Mouse (Mus musculus) limb, embryonic 13.5 days (tissue): Measurements from ENCODE around the gene Marveld2. TPM values are rescaled to one million over a fixed set of nuclear protein-coding genes. Genes with fewer than 3 reads are reported as not detected.

Source experiments
- ATAC-seq: fragments of 200-750 bp; cut with Nextera tagmentation; 2 replicates; pipeline ENCODE4 v1.8.0; 2017; ENCODE audit warnings: low read depth, moderate number of reproducible peaks, moderate TSS enrichment; ENCODE audit not compliant: low FRiP score
- H3K27ac ChIP-seq: fragments of 300-500 bp; sonication (generic); 2 replicates; pipeline ENCODE4 v1.5.1; 2015; ENCODE audit warnings: inconsistent platforms, mild to moderate bottlenecking, moderate library complexity
- H3K27me3 ChIP-seq: fragments of 300-500 bp; sonication (generic); 2 replicates; pipeline ENCODE4 v1.6.1; 2015; ENCODE audit warnings: mild to moderate bottlenecking, inconsistent platforms
- H3K36me3 ChIP-seq: fragments of 300-500 bp; sonication (generic); 2 replicates; pipeline ENCODE4 v1.6.1; 2015; ENCODE audit warnings: inconsistent platforms, mild to moderate bottlenecking, moderate library complexity
- H3K4me1 ChIP-seq: fragments of 300-500 bp; sonication (generic); 2 replicates; pipeline ENCODE4 v1.6.1; 2015; ENCODE audit warnings: inconsistent platforms
- H3K4me2 ChIP-seq: fragments of 300-500 bp; sonication (generic); replicated peaks from 2 replicates; pipeline ENCODE4 v1.6.1; 2015; ENCODE audit warnings: inconsistent platforms, mild to moderate bottlenecking, moderate library complexity
- H3K4me3 ChIP-seq: fragments of 300-500 bp; sonication (generic); 2 replicates; pipeline ENCODE4 v1.5.1; 2015; ENCODE audit warnings: moderate library complexity, mild to moderate bottlenecking, inconsistent platforms
- H3K9ac ChIP-seq: fragments of 300-500 bp; sonication (generic); 2 replicates; pipeline ENCODE4 v1.6.1; 2015; ENCODE audit warnings: mild to moderate bottlenecking, inconsistent platforms
- H3K9me3 ChIP-seq: fragments of 300-500 bp; sonication (generic); 2 replicates; pipeline ENCODE4 v1.6.1; 2016; ENCODE audit warnings: inconsistent platforms
- WGBS: fragments of 180-500 bp; shearing (Covaris S2); methylation state at CpG from one replicate; pipeline ENCODE4 v1.1.7; 2015; 5-methylcytosine and 5-hydroxymethylcytosine counted together
- polyA plus RNA-seq: library from polyadenylated mRNA; unstranded; fragments of >200 nt; fragmentation: Nextera tagmentation; extraction: Ambion mirVana; gene quantifications from 2 replicates; pipeline ENCODE4 v1.2.1, GENCODE M21; 2015

The Marveld2 gene
- polyA plus RNA-seq: 4.0 TPM in 2 replicates

DNA sequence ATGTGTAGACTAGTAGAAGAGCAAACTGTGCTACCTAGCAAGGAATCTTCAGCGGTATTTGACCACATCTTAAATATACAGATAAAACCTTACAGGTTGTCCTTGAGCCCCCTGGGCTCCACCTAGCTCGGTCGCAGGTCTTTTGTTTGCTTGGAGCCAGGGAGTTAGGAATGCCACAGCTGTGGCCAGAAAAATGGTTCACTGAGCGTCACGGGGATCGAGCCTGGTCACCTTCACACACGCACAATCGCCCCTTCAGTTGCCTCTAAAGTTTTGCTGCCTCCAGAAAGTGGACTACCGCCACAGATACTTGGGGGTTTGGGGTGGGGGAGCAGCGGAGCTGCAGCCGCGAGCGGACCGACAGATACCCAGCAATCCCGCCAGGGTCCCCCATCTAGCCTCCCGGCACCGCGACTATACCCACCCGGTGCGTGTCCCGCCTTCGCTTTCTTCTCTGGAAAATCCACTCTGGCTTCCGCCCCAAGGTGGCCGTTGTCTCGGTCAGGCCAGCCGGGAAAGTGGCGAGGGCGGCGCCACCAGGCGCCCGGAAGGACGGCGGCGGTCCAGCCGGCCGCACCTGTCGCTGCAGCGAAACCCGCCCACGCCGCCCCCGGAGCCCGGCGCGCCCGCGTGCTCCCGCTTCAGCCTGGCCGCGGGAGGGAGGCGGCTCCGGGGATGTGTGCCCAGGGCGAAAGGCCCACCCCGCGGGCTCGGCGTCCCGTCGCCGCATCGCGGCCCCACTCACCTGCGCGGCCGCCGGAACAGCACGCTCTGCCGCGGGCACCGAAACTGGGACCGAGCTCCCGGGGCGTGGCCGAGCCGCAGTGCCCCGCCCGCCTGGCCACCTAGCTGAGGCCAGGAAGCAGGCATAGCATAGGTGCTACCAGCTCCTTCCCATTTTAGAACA lies at the start of gene Marveld2:
Marveld2 (minus strand) TSS at position 791 of the 907 bp plus-strand sequence.
- peak; percentile 52; the same call in 1 of the 2 replicates for ATAC-seq
- no peak within 1 kb of the TSS for H3K27ac ChIP-seq
- peak within 1 kb of the TSS; percentile 59 for H3K4me3 ChIP-seq
- peak within 1 kb of the TSS; percentile 93 for H3K4me2 ChIP-seq
- peaks cover 23% of the 10 kb centered on the region for H3K27me3 ChIP-seq
- WGBS: 2% methylated on average over 59 of the region's 77 CpGs
- H3K9me3 ChIP-seq: no peaks in the 10 kb centered on the region
- peaks cover 9% of the 10 kb centered on the region for H3K4me1 ChIP-seq
- H3K36me3 ChIP-seq: peaks cover 37% of the 10 kb centered on the region
- H3K9ac ChIP-seq: peak within 1 kb of the TSS; percentile 67

DNA sequence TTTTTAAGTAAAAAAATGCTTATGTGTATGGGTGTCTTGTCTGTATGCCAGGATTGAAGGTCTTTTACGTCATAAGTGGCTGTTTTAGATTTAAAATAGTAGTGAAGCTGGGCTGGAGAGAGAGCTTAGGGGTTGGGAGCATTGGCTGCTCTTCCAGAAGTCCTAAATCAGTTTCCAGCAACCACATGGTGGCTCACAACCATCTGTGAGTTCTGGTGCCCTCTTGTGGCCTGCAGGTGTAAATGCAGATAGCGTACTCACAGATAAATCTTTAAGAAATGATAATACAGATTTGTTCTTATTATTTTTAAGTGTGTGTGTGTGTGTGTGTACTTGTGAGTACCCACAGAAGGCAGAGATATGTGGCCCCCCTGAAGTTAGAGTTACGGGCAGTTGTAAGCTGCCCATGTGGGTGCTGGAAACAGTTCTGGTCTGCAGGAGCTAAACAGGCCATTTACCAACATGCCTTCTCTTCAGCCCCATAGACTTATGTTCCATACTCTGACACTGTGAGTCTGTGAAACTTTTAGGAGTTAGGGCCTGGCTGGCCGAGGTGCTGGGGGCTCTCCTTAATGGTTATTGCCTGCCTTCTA lies 43.2 kb upstream of the Marveld2 start:
- no peaks in the 10 kb centered on the region for H3K9me3 ChIP-seq
- peaks cover 31% of the 10 kb centered on the region for H3K36me3 ChIP-seq
- no peak overlapping the region for H3K4me2 ChIP-seq
- no peaks in the 10 kb centered on the region for H3K4me1 ChIP-seq
- no peak overlapping the region for H3K9ac ChIP-seq
- H3K27me3 ChIP-seq: no peaks in the 10 kb centered on the region
- no peak overlapping the region for H3K27ac ChIP-seq
- WGBS: 39% methylated on average over 4 of the region's 4 CpGs
- ATAC-seq: no peak; the same call in 1 of the 2 replicates
- no peak overlapping the region for H3K4me3 ChIP-seq

DNA sequence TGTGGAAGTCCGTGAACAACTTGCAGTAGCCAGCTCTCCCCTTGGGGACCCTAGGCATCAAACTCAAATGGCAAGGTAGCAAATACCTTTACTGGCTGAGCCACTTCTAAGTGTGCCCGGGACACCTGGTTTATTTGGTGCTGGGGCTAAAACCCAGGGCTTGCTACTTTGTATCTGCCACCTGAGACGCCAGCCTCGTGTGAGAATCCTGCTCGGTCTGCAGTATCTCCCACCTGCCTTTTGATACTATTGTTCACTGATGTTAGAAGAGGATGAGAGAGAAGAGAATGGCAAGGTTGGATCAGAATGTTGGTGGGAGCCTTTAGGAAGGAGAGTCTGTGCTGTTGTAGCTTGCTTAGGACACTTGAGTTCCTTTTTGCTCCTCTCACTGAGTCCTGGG lies 41.3 kb upstream of the Marveld2 start:
- Histone ChIP-seq H3K9me3 (no peaks in the 10 kb centered on the region), H3K36me3 (peaks cover 27% of the 10 kb centered on the region), H3K9ac (no peak overlapping the region), H3K4me2 (no peak overlapping the region), H3K4me1 (no peaks in the 10 kb centered on the region), H3K27me3 (no peaks in the 10 kb centered on the region), H3K27ac (no peak overlapping the region), H3K4me3 (no peak overlapping the region)
- ATAC-seq: no peak
- 92% methylated on average over 5 of the region's 5 CpGs for WGBS

DNA sequence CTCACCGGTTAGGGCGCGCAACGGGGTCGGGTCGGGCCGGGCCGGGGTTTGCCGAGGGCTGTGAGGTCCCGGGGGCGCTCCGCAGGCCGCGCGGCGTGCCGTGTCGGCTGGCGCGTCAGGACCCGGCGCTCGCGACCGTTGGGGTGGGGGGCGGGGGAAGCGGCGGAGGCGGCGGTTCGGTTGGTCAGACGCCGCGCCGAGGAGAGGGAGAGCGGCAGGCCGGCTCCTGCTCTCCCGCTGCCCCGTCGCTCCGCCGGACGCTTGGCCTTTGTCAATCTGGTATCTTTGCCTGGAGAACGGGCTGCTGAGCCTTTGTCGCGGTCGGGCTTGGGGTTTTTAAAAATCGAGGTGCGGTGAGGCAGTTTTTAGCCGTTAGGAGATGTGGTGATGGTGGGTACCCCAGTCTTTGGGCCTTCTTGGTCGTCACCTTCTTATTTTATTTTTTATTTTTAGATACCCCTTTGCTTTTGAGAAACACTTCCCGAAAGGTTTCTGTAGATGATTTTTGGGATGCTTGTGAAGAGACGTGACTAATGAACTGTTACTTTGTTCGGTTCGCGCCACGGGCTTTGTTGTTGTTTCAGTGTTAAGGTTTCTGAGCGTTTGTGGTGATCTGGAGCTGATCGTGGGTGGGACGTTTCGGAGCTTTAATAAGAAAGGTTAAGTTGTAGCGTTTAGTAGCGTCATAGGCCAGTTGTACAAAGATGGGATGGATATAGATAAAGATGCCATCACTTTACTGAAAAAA lies 34.8 kb upstream of the Marveld2 start, which contains the start of gene Taf9:
Taf9 (plus strand) TSS at position 141 of the 748 bp plus-strand sequence.
- Histone ChIP-seq H3K4me1 (peaks cover 8% of the 10 kb centered on the region), H3K9ac (peak within 1 kb of the TSS; percentile 91), H3K27me3 (no peaks in the 10 kb centered on the region), H3K9me3 (no peaks in the 10 kb centered on the region), H3K4me2 (peak within 1 kb of the TSS; percentile 93), H3K27ac (peak within 1 kb of the TSS; percentile 86), H3K4me3 (peak within 1 kb of the TSS; percentile 96), H3K36me3 (peaks cover 20% of the 10 kb centered on the region)
- no peak for ATAC-seq
- WGBS: under 1% methylated on average over 54 of the region's 63 CpGs

DNA sequence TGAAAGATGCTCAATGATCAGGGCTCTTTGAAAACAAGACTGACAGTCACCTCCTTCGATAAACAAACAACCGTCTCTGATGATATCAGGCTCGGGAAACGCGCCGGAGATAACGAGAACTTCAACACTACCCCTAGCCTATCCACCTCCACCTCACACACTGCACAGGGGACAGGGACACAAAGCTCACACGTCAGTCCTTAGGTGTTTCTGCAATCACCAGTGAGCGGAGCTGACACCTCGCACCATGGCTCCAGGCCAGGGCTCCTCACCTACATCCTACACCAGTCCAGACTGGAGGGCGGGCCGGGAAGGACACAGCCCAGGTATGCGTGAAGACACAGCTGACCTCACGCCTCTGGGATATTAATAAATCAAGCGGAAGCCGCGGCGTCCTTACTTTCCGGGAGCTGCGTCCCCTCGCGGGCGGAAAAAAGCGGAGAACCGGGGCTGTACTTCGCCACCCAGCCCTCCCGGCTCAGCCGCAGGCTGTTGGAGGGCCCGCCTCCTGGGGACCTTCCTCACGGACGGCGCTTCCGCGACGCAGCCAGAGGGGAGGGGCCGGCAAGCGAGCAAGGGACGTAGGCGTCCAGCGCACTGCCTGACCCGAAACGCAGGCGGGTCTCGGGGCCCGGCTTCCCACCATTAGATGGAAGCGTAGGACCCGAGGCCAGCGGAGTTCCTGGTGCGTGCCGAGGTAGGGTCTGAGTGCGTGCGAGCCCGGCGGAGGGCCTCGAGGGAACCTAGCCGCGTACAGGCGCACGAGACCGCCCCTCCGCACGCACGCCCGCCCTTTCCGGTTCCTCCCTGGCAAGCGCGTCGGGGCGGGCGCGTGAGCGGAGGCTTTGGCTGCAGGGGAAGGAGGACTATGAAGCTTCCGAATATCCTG lies 34.0 kb upstream of the Marveld2 start, which contains the start of the genes Ak6 and Rad17:
Ak6 (plus strand) TSS at position 430 of the 889 bp plus-strand sequence.
Rad17 (minus strand) TSS at position 502 of the 889 bp plus-strand sequence.
- Histone ChIP-seq H3K9me3 (no peaks in the 10 kb centered on the region), H3K4me2 (peak within 1 kb of the TSS; percentile 93), H3K9ac (peak within 1 kb of the TSS; percentile 91), H3K4me3 (peak within 1 kb of the TSS; percentile 96), H3K27me3 (no peaks in the 10 kb centered on the region), H3K36me3 (peaks cover 25% of the 10 kb centered on the region), H3K27ac (peak within 1 kb of the TSS; percentile 86), H3K4me1 (peaks cover 8% of the 10 kb centered on the region)
- ATAC-seq: peak; percentile 98
- WGBS: under 1% methylated on average over 51 of the region's 73 CpGs

DNA sequence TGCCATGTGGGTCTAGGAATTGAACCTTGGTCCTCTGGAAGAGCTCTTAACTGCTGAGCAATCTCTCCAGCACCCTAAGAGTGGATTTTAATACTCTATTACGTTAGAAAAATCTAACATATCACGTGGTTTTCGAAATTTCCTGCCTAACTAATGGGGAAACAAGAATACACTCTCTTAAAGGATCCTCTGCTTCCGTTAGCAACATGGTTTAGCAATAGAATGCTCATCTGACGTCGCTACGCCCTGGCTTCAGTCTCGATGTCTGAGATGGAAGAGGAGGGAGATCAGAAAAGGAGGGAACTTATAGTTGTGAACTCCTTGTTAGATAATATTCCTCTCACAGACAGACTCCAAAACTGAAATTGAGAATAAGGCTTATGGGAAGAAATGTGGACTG lies 31.5 kb upstream of the Marveld2 start:
- 95% methylated on average over 8 of the region's 8 CpGs for WGBS
- no peak overlapping the region for H3K27ac ChIP-seq
- H3K9me3 ChIP-seq: no peaks in the 10 kb centered on the region
- no peak for ATAC-seq
- H3K27me3 ChIP-seq: no peaks in the 10 kb centered on the region
- H3K9ac ChIP-seq: no peak overlapping the region
- peaks cover 8% of the 10 kb centered on the region for H3K4me1 ChIP-seq
- peaks cover 43% of the 10 kb centered on the region for H3K36me3 ChIP-seq
- H3K4me3 ChIP-seq: no peak overlapping the region
- H3K4me2 ChIP-seq: no peak overlapping the region

DNA sequence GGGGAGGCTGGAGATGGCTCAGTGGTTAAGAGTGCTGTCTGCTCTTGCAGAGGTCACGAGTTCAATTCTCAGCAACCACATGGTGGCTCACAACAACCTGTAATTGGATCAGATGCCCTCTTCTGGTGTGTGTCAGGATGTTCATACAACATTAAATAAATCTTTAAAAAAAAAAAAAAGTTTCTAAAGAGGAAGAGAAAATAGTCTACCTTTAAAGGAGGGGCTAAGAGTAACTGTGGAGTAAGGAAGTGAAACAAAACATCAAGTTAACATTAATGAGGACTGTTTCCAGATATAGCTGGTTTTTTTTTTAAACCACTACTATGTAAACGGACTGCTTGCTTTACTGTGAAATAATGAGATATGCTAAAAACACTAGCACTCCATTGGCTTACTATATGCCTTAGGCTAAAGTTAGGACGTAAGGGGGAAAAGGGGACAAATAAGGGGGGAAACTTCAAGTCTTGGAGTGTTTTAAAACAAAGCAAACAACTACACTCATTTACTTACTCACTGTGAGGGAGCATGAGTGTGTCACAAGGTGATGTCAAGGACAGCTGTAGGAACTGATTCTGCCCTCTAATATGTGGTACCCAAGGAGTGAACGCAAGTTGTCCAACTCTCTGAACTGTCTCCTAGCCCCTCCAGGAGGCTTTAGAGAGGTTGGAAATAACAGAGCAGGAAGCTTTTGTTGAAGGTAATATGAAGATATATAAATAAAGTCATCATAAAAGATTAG lies 25.9 kb upstream of the Marveld2 start:
- WGBS: 92% methylated on average over 4 of the region's 4 CpGs
- no peak overlapping the region for H3K9ac ChIP-seq
- no peak for ATAC-seq
- no peaks in the 10 kb centered on the region for H3K27me3 ChIP-seq
- no peak overlapping the region for H3K4me3 ChIP-seq
- H3K4me1 ChIP-seq: no peaks in the 10 kb centered on the region
- H3K36me3 ChIP-seq: peaks cover 85% of the 10 kb centered on the region
- H3K9me3 ChIP-seq: no peaks in the 10 kb centered on the region
- no peak overlapping the region for H3K4me2 ChIP-seq
- H3K27ac ChIP-seq: no peak overlapping the region

DNA sequence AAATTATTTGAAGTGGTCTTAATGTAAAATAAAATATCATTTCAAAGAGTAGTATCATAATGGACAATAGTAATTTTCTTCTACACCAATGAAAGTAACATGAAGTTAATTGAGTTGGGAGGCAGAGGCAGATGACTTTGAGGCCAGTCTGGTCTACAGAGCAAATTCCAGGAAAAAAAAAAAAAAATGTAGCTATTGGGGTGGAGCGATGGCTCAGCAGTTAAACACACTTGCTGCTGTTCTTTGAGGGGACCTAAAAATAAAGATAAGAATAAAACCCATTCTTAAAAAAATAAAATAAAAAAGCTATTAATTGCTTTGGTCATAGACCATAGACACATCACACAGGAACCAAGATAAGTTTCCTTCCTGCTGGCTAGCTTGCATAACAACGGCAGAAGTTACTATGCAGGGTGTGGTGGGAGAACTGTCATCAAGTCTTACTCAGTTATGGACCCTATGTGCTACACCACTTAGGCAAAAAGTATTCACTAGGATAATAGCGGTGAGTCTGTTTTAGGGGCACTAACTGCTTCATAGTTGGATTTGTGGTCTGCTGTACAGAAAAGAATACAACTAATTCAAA lies 17.4 kb upstream of the Marveld2 start:
- H3K27ac ChIP-seq: no peak overlapping the region
- H3K4me2 ChIP-seq: no peak overlapping the region
- 96% methylated on average over 3 of the region's 3 CpGs for WGBS
- no peak for ATAC-seq
- H3K4me3 ChIP-seq: no peak overlapping the region
- H3K27me3 ChIP-seq: no peaks in the 10 kb centered on the region
- H3K4me1 ChIP-seq: no peaks in the 10 kb centered on the region
- no peak overlapping the region for H3K9ac ChIP-seq
- H3K9me3 ChIP-seq: no peaks in the 10 kb centered on the region
- peaks cover 71% of the 10 kb centered on the region for H3K36me3 ChIP-seq

DNA sequence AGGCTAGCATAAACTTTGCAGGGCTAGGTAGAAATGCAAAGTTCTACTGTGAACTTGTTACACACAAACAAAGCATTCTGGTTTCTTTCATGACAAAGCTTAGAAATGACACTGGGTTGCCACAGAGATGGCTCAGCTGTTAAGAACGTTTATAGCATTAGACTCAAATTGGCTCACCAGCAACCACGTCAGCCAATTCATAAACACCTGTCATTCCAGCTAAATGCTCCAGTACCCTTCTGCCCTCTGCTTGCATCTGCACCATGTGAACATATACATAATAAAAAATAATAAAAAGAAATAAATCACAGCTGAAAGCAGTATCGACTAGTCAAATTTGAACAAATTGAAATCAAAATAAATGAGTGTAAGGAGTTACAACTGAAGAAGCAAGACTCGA lies 5.5 kb upstream of the Marveld2 start:
- H3K36me3 ChIP-seq: peaks cover 77% of the 10 kb centered on the region
- no peak overlapping the region for H3K27ac ChIP-seq
- H3K4me1 ChIP-seq: no peaks in the 10 kb centered on the region
- no peaks in the 10 kb centered on the region for H3K9me3 ChIP-seq
- H3K27me3 ChIP-seq: peaks cover 7% of the 10 kb centered on the region
- H3K9ac ChIP-seq: no peak overlapping the region
- no peak overlapping the region for H3K4me2 ChIP-seq
- ATAC-seq: no peak
- H3K4me3 ChIP-seq: no peak overlapping the region
- 82% methylated on average over 4 of the region's 4 CpGs for WGBS

DNA sequence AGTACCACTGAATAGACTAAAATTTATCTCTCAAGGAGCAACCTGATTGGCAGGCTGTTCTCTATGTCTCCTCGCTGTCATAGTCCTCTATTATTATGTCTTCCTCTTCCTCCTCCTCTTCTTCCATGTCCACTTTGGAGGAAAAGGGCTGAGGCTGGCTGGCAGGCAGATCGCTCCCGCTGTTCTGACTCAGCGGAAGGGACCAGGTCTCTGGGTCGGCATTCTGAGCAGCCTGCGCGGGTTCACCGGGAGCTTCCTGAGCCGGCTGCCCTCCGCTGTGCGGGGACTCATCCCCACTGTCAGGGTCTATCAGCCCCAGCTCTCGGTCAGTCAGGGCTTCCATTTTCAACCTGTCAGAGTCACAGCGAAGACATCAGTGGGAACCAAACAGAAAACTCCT lies 812 bp upstream of the Marveld2 start:
- Histone ChIP-seq H3K27ac (no peak overlapping the region), H3K36me3 (peaks cover 42% of the 10 kb centered on the region), H3K4me1 (peaks cover 9% of the 10 kb centered on the region), H3K4me2 (no peak overlapping the region), H3K4me3 (no peak overlapping the region), H3K27me3 (peaks cover 23% of the 10 kb centered on the region), H3K9ac (no peak overlapping the region), H3K9me3 (no peaks in the 10 kb centered on the region)
- ATAC-seq: no peak
- WGBS: 82% methylated on average over 13 of the region's 13 CpGs
